Mouse (Mus musculus): ENCODE measurements around the gene Zbtb16. TPM values are rescaled to one million over a fixed set of nuclear protein-coding genes. Genes with fewer than 3 reads are reported as not detected.

The Zbtb16 gene
- polyA plus RNA-seq, 1 experiment from 2014 or later: 11.3 TPM

- H3K27me3 ChIP-seq: peaks cover 36% of the 10 kb centered on the region
- no peak overlapping the region for H3K27ac ChIP-seq (replicated peaks)
- H3K4me3 ChIP-seq: no peak overlapping the region
- no peaks in the 10 kb centered on the region for H3K36me3 ChIP-seq
- no peak for ATAC-seq (ENCODE audit: low FRiP score, low read depth)
- H3K9me3 ChIP-seq: no peaks in the 10 kb centered on the region
- WGBS: 45% methylated on average over 4 of the region's 4 CpGs
- no peak overlapping the region for H3K9ac ChIP-seq (replicated peaks)
- peaks cover 39% of the 10 kb centered on the region for H3K4me1 ChIP-seq
- 0 out of 2 replicates have a peak overlapping the region, but pooled peaks have one; percentile 7 for H3K4me2 ChIP-seq (replicated peaks)
These were observed 2.3 kb upstream of the Zbtb16 start for GRCm38 (mm10) chr9:48838346-48838745.

GRCm38 (mm10) chr9:48837181-48837580 lies 1.2 kb upstream of the Zbtb16 start:
- peak overlapping the region; percentile 80 for H3K4me2 ChIP-seq (replicated peaks)
- H3K36me3 ChIP-seq: peaks cover 4% of the 10 kb centered on the region; the same call in 1 of the 2 replicates
- no peak for ATAC-seq (ENCODE audit: low FRiP score, low read depth)
- no peaks in the 10 kb centered on the region for H3K9me3 ChIP-seq
- peaks cover 46% of the 10 kb centered on the region for H3K27me3 ChIP-seq
- H3K27ac ChIP-seq (replicated peaks): no peak overlapping the region
- no peak overlapping the region for H3K9ac ChIP-seq (replicated peaks)
- H3K4me3 ChIP-seq: peak overlapping the region; percentile 80; the same call in 1 of the 2 replicates
- peaks cover 39% of the 10 kb centered on the region for H3K4me1 ChIP-seq
- WGBS: 2% methylated on average over 14 of the region's 14 CpGs

- H3K36me3 ChIP-seq: peaks cover 10% of the 10 kb centered on the region; the same call in 1 of the 2 replicates
- no peak for ATAC-seq (ENCODE audit: low FRiP score, low read depth)
- peak overlapping the region; percentile 80 for H3K4me2 ChIP-seq (replicated peaks)
- peak overlapping the region; percentile 80 for H3K4me3 ChIP-seq
- 2% methylated on average over 11 of the region's 12 CpGs for WGBS
- no peaks in the 10 kb centered on the region for H3K9me3 ChIP-seq
- peak overlapping the region; percentile 67 for H3K9ac ChIP-seq (replicated peaks)
- peaks cover 43% of the 10 kb centered on the region for H3K4me1 ChIP-seq
- peaks cover 53% of the 10 kb centered on the region for H3K27me3 ChIP-seq
- H3K27ac ChIP-seq (replicated peaks): peak overlapping the region; percentile 75; the same call in 1 of the 2 replicates
These were observed 526 bp upstream of the Zbtb16 start for GRCm38 (mm10) chr9:48836566-48836930.

GRCm38 (mm10) chr9:48834541-48835411 lies 1.2 kb downstream of the Zbtb16 start:
- WGBS: under 1% methylated on average over 65 of the region's 65 CpGs
- ATAC-seq (ENCODE audit: low FRiP score, low read depth): 0 out of 2 replicates have a peak, but pooled peaks have one; percentile 16
- peaks cover 23% of the 10 kb centered on the region; the same call in 1 of the 2 replicates for H3K36me3 ChIP-seq

GRCm38 (mm10) chr9:48834006-48834405 lies 2.0 kb downstream of the Zbtb16 start:
- Histone ChIP-seq H3K36me3 (peaks cover 23% of the 10 kb centered on the region; the same call in 1 of the 2 replicates), H3K9ac (replicated peaks) (peak overlapping the region; percentile 67), H3K9me3 (no peaks in the 10 kb centered on the region), H3K27me3 (peaks cover 50% of the 10 kb centered on the region), H3K4me1 (peaks cover 47% of the 10 kb centered on the region), H3K4me2 (replicated peaks) (peak overlapping the region; percentile 80), H3K4me3 (peak overlapping the region; percentile 80), H3K27ac (replicated peaks) (no peak overlapping the region)
- WGBS: 15% methylated on average over 4 of the region's 4 CpGs
- ATAC-seq (ENCODE audit: low FRiP score, low read depth): no peak

More at GRCm38 (mm10) chr9:48834541-48835411, 1.2 kb downstream of the Zbtb16 start:
- Histone ChIP-seq H3K27me3 (peaks cover 55% of the 10 kb centered on the region), H3K9ac (replicated peaks) (peak overlapping the region; percentile 67), H3K4me1 (peaks cover 47% of the 10 kb centered on the region), H3K4me3 (peak overlapping the region; percentile 80), H3K4me2 (replicated peaks) (peak overlapping the region; percentile 80), H3K9me3 (no peaks in the 10 kb centered on the region), H3K27ac (replicated peaks) (0 out of 2 replicates have a peak overlapping the region, but pooled peaks have one; percentile 75)

GRCm38 (mm10) chr9:48833493-48833892 lies 2.5 kb downstream of the Zbtb16 start:
- Histone ChIP-seq H3K27ac (replicated peaks) (no peak overlapping the region), H3K9me3 (no peaks in the 10 kb centered on the region), H3K4me1 (peaks cover 47% of the 10 kb centered on the region), H3K4me2 (replicated peaks) (peak overlapping the region; percentile 80), H3K4me3 (peak overlapping the region; percentile 80; the same call in 1 of the 2 replicates), H3K27me3 (peaks cover 46% of the 10 kb centered on the region), H3K9ac (replicated peaks) (no peak overlapping the region), H3K36me3 (peaks cover 23% of the 10 kb centered on the region; the same call in 1 of the 2 replicates)
- no peak for ATAC-seq (ENCODE audit: low FRiP score, low read depth)
- 93% methylated on average over 11 of the region's 11 CpGs for WGBS

GRCm38 (mm10) chr9:48832473-48833100 lies 3.4 kb downstream of the Zbtb16 start:
- WGBS: 90% methylated on average over 20 of the region's 20 CpGs
- Histone ChIP-seq H3K27me3 (peaks cover 41% of the 10 kb centered on the region), H3K4me3 (no peak overlapping the region), H3K27ac (replicated peaks) (no peak overlapping the region), H3K36me3 (peaks cover 23% of the 10 kb centered on the region; the same call in 1 of the 2 replicates), H3K9ac (replicated peaks) (no peak overlapping the region), H3K9me3 (no peaks in the 10 kb centered on the region), H3K4me1 (peaks cover 38% of the 10 kb centered on the region), H3K4me2 (replicated peaks) (no peak overlapping the region)
- no peak for ATAC-seq (ENCODE audit: low FRiP score, low read depth)

GRCm38 (mm10) chr9:48831560-48832460 lies 4.2 kb downstream of the Zbtb16 start:
- H3K4me2 ChIP-seq (replicated peaks): no peak overlapping the region
- no peak for ATAC-seq (ENCODE audit: low FRiP score, low read depth)

GRCm38 (mm10) chr9:48828839-48829238 lies 7.2 kb downstream of the Zbtb16 start:
- no peak overlapping the region for H3K27ac ChIP-seq (replicated peaks)
- peaks cover 23% of the 10 kb centered on the region for H3K4me1 ChIP-seq
- peaks cover 23% of the 10 kb centered on the region for H3K27me3 ChIP-seq
- no peak overlapping the region for H3K4me3 ChIP-seq
- H3K9ac ChIP-seq (replicated peaks): no peak overlapping the region
- H3K36me3 ChIP-seq: peaks cover 23% of the 10 kb centered on the region; the same call in 1 of the 2 replicates
- 88% methylated on average over 7 of the region's 7 CpGs for WGBS
- no peak overlapping the region for H3K4me2 ChIP-seq (replicated peaks)
- ATAC-seq (ENCODE audit: low FRiP score, low read depth): no peak
- no peaks in the 10 kb centered on the region for H3K9me3 ChIP-seq

More at GRCm38 (mm10) chr9:48831560-48832460, 4.2 kb downstream of the Zbtb16 start:
- WGBS: 81% methylated on average over 23 of the region's 23 CpGs
- Histone ChIP-seq H3K36me3 (peaks cover 23% of the 10 kb centered on the region; the same call in 1 of the 2 replicates), H3K9ac (replicated peaks) (no peak overlapping the region; the same call in 1 of the 2 replicates), H3K27me3 (peaks cover 33% of the 10 kb centered on the region), H3K27ac (replicated peaks) (no peak overlapping the region), H3K9me3 (no peaks in the 10 kb centered on the region), H3K4me1 (peaks cover 30% of the 10 kb centered on the region), H3K4me3 (no peak overlapping the region)

GRCm38 (mm10) chr9:48826377-48826889 lies 9.6 kb downstream of the Zbtb16 start:
- Histone ChIP-seq H3K36me3 (peaks cover 12% of the 10 kb centered on the region; the same call in 1 of the 2 replicates), H3K27me3 (0 out of 2 replicates have a peak, but pooled peaks cover under 1% of the 10 kb centered on the region), H3K9ac (replicated peaks) (no peak overlapping the region), H3K4me3 (no peak overlapping the region), H3K9me3 (no peaks in the 10 kb centered on the region), H3K27ac (replicated peaks) (no peak overlapping the region), H3K4me1 (peaks cover 34% of the 10 kb centered on the region), H3K4me2 (replicated peaks) (no peak overlapping the region)
- 90% methylated on average over 7 of the region's 7 CpGs for WGBS
- ATAC-seq (ENCODE audit: low FRiP score, low read depth): no peak

Measured in midbrain, embryonic 12.5 days (tissue).